Mouse (Mus musculus): ENCODE results near the gene Cux2. TPM values are rescaled to one million over a fixed set of nuclear protein-coding genes. Genes with fewer than 3 reads are reported as not detected.

Cux2 gene
- under 1 TPM; 0.22 to 0.69 TPM for total RNA-seq (2023)

DNA sequence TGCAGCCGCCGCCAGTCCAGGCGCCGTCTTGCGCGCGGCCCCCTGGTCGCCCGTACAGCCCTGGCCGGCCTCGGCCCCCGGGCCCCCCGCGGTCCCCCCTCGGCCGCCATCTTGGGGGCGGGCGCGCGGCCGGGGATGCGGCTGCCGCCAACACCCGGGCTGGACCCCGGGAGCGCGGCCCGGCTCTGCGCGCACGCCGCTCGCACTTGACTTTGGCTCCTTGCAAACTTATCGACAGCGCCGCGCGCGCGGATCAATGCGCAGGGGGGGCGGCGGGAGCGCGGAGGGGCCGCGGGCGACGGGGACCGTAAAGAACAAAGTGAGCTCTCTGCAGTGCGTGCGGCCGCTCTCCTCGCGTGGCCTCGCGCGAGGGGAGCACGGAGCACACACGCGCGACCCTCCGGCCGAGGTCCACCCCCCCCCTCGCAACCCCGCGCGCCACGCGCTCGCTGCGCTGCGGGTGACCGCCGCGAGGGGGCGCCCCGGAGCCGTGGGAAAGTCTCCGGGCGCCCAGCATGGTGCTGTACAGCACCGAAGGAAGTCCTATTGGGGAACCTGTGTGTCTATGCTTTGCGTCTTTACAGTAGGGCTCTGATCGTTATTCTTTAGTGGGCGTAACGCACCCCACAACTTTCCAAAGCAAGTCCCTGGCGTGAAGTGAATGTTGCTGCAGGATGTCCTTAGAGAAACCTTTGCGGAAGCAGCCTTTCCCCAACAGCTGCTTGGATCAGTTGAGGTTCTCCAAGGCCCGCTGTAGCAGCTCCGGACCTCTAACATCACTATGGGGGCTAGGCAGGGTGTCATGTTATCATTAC is at the start of gene Cux2:
Gene Cux2, minus strand, starts transcription at position 86 of the 815 bp plus-strand sequence.

DNA sequence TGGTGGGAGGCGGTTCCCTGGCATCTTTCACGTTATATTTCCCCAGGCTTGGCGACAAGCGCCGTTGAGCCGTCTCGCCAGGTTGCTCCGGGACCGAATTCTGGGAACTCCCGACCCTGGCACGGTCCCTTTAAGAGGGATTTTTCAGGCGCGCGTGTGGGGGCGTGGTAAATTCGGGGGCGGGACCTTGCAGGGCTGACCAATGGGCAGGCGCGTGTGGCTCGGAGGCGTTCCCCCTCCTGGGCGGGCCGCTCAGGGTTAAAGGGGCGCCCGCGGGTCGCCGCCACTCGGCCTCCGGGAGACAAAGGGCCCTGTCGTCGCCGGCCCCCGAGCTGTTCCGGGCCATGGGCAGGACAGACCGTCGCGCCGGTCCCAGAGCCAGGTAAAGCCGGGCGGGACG is 201.2 kb downstream of the Cux2 start, which contains the start of gene Pheta1:
Gene Pheta1, plus strand, starts transcription at position 242 of the 400 bp plus-strand sequence.

DNA sequence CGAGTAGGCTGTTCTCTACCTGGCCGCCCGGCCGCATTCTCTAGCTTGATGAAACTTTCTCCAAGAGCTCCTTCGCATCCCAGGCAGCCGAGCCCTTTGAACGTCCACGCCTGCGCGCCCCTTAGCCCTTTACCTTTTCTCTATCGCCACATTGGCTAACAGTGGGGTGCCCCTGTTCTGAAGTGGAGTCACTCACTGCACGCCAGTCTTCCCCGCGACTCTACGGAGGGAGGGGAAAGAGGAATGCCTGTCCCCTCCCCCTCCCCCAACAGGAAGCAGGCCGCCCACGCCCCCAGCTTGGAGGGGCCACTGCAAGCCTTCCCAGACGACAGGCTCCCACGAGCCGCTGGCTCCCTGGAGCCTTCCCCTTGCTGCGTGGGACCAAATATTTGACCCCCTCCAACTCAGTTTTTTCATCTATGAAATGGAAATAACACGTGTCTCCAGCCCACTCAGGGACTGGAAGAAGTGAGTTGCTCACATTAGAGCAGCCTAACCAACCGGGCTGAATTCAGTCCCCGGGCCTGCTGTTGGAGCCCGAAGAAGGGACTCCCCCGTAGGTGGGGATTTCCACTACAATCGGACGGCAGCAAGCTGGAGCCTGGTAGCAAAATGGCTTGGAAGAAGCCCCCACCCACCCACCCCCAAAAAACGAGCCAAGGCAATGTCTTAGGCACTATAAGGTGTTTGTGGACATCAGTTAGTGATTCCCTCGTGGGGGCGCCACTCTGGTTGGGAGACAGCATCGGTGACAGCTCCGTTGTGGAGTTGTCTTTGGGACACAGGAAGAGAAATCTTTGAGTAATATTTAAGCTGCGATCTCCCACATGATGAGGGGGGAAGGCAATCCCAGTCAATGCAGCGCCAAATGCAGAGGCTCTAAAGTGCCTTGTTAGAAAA is 212.2 kb downstream of the Cux2 start, which contains the start of gene Sh2b3:
Gene Sh2b3, minus strand, starts transcription at position 206 of the 900 bp plus-strand sequence.

Other genes with a start within 250 kb of the Cux2 start
- gene Sh2b3, start 212.5 kb downstream of the Cux2 start, total RNA-seq (2023) = 10 to 100 TPM; 70.9 to 83.1 TPM
- 1 to 10 TPM; 2.6 to 3.2 TPM for gene Pheta1, start 201.1 kb downstream of the Cux2 start, total RNA-seq (2023)
- 10 to 100 TPM; 10.4 to 11.2 TPM for gene Myl2, start 50.8 kb upstream of the Cux2 start, total RNA-seq (2023)
- gene Ccdc63, start 90.7 kb upstream of the Cux2 start, total RNA-seq (2023) = 1 to 10 TPM; 7.6 to 10.0 TPM
- 100 to 1,000 TPM; 204 to 216 TPM for gene Ppp1cc, start 108.2 kb upstream of the Cux2 start, total RNA-seq (2023)
- 10 to 100 TPM; 98.4 to 98.8 TPM for gene Hvcn1, start 156.7 kb upstream of the Cux2 start, total RNA-seq (2023)
- gene Tctn1, start 214.4 kb upstream of the Cux2 start, total RNA-seq (2023) = 1 to 10 TPM; 7.6 to 8.4 TPM
- gene Pptc7, start 234.3 kb upstream of the Cux2 start, total RNA-seq (2023) = 10 to 100 TPM; 15.1 to 17.8 TPM

Measured in neutrophil, adult 59 days (primary cell).